Mouse (Mus musculus) spleen, adult 18-20 months (tissue): ENCODE results near the gene Spocd1.

Experiments
- DNase-seq, 2 experiments: peaks; one replicate each; pipeline ENCODE4 v3.0.0; 2022; ENCODE audit warnings: mixed read lengths in 2 of 2

The Spocd1 gene

GRCm38 (mm10) chr4:129977256-129977655 is 48.2 kb downstream of the Spocd1 start:
- DNase-seq: no peak

GRCm38 (mm10) chr4:129978227-129978626 is 49.2 kb downstream of the Spocd1 start:
- no peak for DNase-seq

GRCm38 (mm10) chr4:129978930-129979329 is 49.9 kb downstream of the Spocd1 start:
- no peak for DNase-seq

- no peak for DNase-seq
Measured at GRCm38 (mm10) chr4:129981657-129982056, 52.6 kb downstream of the Spocd1 start.

- DNase-seq: no peak
Measured at GRCm38 (mm10) chr4:129983046-129983445, 54.0 kb downstream of the Spocd1 start.

- peak; percentile 31 to 60 for DNase-seq
Measured at GRCm38 (mm10) chr4:129983764-129984420, 54.8 kb downstream of the Spocd1 start.

- DNase-seq: no peak
Measured at GRCm38 (mm10) chr4:129984421-129985061, 55.5 kb downstream of the Spocd1 start, which contains the start of gene Adgrb2. TSS of gene Adgrb2 (plus strand) at chr4:129984870.

GRCm38 (mm10) chr4:129985161-129985670 is 56.2 kb downstream of the Spocd1 start:
- peak in 1 of 2 experiments; percentile 19 for DNase-seq

- peak; percentile 34 to 59 for DNase-seq
Measured at GRCm38 (mm10) chr4:129985671-129986441, 56.8 kb downstream of the Spocd1 start.

- DNase-seq: peak; percentile 32 to 50
Measured at GRCm38 (mm10) chr4:129987825-129988504, 58.9 kb downstream of the Spocd1 start.

- DNase-seq: no peak
Measured at GRCm38 (mm10) chr4:129989925-129990324, 60.9 kb downstream of the Spocd1 start.

GRCm38 (mm10) chr4:129992720-129993119 is 63.7 kb downstream of the Spocd1 start:
- no peak for DNase-seq

- DNase-seq: no peak
Measured at GRCm38 (mm10) chr4:129993213-129993612, 64.2 kb downstream of the Spocd1 start.

GRCm38 (mm10) chr4:129993944-129994695 is 65.1 kb downstream of the Spocd1 start:
- DNase-seq: no peak

GRCm38 (mm10) chr4:129994728-129995127 is 65.7 kb downstream of the Spocd1 start:
- DNase-seq: no peak

- no peak for DNase-seq
Measured at GRCm38 (mm10) chr4:129995255-129995654, 66.2 kb downstream of the Spocd1 start.

GRCm38 (mm10) chr4:129996015-129996414 is 67.0 kb downstream of the Spocd1 start:
- DNase-seq: no peak

GRCm38 (mm10) chr4:129998124-129998523 is 69.1 kb downstream of the Spocd1 start:
- DNase-seq: no peak

- no peak for DNase-seq
Measured at GRCm38 (mm10) chr4:130001710-130002109, 72.7 kb downstream of the Spocd1 start.

GRCm38 (mm10) chr4:130002157-130002556 is 73.1 kb downstream of the Spocd1 start:
- DNase-seq: no peak

GRCm38 (mm10) chr4:130005593-130005992 is 76.5 kb downstream of the Spocd1 start:
- DNase-seq: no peak

GRCm38 (mm10) chr4:130006533-130006932 is 77.5 kb downstream of the Spocd1 start:
- DNase-seq: no peak
